Mouse (Mus musculus): ENCODE data around the gene Sae1.

Sae1 gene

DNA sequence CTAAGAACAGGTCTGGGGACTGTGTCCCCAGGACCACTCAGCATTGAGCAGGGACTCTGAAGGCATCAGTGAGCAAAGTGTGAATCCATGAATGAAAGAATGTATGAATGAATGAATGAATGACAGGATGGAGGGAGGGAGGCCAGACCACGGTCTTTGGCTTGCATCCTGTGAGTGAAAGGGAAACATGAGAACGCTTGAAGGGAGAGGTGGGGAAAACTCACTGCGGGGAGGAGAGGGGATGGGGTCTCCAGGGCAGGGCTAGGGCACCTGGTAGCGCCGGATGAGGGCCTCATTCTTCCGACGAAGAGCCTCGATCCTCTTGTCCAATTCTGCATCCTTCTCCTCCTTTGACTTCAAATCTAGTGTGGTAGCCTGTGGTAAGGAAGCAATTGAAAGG is 103.6 kb downstream of the Sae1 start:
- DNase-seq (ENCODE audit: extremely low spot score, low spot score), result no peak

DNA sequence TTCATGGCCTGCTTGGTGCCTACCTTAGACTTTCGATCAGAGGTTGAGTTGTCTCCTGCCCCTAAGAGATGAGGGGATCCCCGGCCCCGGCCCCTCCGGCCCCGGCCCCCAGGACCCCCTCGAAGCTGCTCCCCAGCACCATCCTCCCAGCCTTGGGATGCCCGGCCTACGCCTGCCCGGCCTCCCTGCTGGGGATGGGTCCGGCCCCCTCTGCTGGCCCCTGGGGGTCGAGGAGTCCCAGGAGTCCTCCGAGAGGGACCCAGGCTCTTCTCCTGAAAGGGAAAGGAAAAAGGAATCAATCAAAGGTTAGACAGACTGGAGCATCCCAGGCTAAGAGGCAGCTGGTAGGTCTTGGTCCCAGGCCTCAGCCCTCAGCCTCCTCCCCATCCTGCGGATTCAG is 105.3 kb downstream of the Sae1 start:
- DNase-seq (ENCODE audit: extremely low spot score, low spot score), result no peak

DNA sequence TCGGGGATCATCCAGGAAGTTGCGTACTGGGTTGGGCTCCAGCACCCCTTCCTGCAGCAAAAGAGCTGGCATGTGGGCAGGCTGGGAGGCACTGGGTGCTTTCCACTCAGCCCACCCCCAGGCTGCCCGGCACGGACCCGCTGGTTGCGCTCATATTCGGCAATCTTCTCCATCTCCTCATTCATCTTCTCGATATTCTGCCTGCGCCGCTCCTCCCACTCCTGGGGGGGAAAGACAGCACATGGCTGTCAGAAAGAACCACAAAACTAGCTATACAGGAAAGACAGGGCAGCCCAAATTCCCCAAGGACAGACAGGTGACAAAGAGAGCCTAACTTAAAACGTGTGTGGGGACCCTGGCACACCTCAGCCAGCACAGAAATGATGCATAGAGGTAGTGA is 106.9 kb downstream of the Sae1 start:
- DNase-seq (ENCODE audit: extremely low spot score, low spot score), result no peak

- no peak for DNase-seq (ENCODE audit: extremely low spot score, low spot score)
Measured at GRCm38 (mm10) chr7:16274922-16275890, 112.4 kb downstream of the Sae1 start.

DNA sequence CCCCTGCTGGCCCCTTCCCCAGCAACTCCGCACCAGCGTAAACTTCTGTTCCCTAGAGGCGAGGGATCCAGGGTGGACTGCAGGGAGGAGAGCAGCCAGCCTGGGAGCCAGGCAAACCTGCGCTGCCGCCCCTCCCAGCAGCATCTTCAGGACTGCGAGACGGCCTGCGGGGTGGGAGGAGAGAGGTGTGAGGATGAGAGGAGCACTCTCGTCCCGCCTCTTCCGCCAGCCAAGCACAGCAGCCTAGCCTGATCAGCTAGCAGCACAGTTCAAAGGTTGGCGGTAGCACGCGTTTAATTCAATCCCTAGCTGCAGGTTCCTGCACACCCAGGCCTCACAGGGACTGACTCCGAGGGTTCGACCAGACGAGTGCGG is 113.9 kb downstream of the Sae1 start:
- DNase-seq (ENCODE audit: extremely low spot score, low spot score), result peak; percentile 91

- peak; percentile 92 for DNase-seq (ENCODE audit: extremely low spot score, low spot score)
Measured at GRCm38 (mm10) chr7:16273081-16273765, 114.4 kb downstream of the Sae1 start, which contains the start of gene Inafm1. TSS of gene Inafm1 (minus strand) at chr7:16273617.

DNA sequence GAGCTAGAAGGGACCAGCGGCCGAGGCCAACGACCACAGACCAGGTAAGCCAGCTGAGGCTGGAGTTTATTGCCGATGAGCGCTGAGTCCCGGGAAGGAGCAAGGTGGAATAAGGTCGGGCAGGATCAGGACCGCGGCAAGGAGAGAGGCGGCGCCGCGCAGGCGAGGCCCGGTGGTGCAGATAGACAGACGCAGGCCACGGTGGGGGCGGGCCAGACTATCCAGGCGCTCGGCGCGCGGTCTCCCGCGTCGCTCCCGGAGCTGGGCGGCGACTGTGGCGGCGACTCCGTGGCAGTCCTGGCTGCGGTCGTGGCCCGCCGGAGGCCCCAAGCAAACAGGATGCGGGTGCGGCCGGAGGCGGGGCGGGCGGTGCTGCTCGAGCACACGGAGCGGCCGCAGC is 114.9 kb downstream of the Sae1 start:
- DNase-seq (ENCODE audit: extremely low spot score, low spot score), result peak; percentile 75

- no peak for DNase-seq (ENCODE audit: extremely low spot score, low spot score)
Measured at GRCm38 (mm10) chr7:16271139-16271538, 116.5 kb downstream of the Sae1 start.

Measured in neural tube, embryonic 10.5 days (tissue).